Mouse (Mus musculus) activated CD4-positive, CD25-positive, alpha-beta regulatory T cell (primary cell): Measurements from ENCODE around the gene Stx1b. TPM values are rescaled to one million over a fixed set of nuclear protein-coding genes. Genes with fewer than 3 reads are reported as not detected.

ENCODE experiments used
- polyA plus RNA-seq, 2 experiments: library from polyadenylated mRNA; unstranded; fragments of 100-300 nt; shearing (Covaris generic); gene quantifications; one replicate each; pipeline ENCODE4 v1.2.1; 2017

Gene Stx1b
- not detected for polyA plus RNA-seq

GRCm38 (mm10) chr7:127824176-127824871, at the start of gene Stx1b, which contains the start of gene Stx4a:
Gene Stx1b (minus strand): TSS chr7:127824549.
Gene Stx4a (plus strand): TSS chr7:127824294.

DNA sequence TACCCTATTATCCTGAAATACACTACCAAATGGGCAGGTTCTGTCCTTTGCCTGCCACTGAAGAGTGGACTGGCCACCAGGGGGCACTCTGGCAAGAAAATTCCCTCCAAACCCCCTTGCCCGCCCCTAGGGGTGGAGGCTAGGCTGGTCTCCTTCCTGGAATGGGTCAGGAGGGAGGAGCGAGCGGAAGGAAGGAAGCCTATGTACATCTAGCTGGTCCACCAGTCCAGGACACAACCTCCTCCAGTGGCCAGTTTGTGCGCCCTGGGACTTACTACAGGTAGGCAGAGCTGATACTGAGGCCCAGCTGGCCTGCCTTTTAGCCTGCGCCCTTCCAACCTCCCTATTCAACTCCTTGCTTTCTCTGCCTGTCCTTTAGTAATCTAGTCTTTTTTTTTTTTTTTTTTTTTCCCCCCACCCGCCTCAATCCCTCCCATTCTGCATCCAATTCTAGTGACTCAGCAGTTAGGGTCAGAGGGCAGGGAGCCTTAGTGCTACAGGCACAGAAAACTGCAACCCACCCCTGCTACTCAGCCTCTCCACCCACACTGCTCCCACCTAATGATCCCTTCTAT, 23.8 kb downstream of the Stx1b start, which contains the start of gene Hsd3b7:
Gene Hsd3b7 (plus strand): TSS at position 170 of the 575 bp plus-strand sequence.

GRCm38 (mm10) chr7:127785308-127785707, 39.0 kb downstream of the Stx1b start, which contains the start of gene Gm49388:
Gene Gm49388 (plus strand): TSS chr7:127785608.

DNA sequence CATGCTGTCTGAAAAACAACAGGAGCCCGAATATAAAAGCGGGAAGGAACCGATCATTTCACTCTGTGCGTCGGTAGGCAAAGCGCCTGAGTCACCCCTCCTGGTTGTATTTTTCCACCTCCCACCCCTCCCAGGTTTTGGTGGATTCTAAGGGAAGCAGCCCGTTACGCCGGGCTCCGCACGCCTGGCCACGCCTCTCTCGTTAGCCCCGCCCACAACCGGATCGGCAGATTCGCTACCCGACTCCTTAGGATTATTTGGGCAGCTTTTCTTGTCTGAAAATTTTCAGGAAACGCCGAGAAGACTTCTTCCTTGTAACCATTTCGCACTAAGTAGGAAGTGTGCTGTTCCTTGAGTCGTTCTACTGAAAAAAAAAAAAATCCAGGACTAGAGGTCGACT, 47.9 kb downstream of the Stx1b start, which contains the start of gene Setd1a:
Gene Setd1a (plus strand): TSS at position 245 of the 400 bp plus-strand sequence.

DNA sequence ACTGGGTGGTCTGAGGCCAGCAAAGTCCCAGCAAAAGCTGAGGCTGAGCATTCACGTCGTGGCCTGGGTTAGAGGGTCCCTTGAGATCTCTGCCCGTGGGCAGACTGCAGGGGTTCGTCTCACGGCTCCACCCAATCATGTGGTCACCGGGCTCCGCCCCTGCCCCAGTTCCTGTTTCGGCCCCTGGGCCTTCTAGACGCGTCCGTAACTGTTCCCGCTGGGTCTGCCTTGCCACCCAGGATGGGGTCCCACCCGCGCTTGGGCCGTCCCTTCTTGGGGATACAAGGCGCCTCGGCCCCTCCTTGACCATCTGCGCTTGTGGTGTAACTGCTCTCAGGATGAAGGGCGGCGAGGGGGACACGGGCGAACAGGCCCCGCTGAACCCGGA, 54.7 kb downstream of the Stx1b start, which contains the start of gene Orai3:
Gene Orai3 (plus strand): TSS at position 165 of the 388 bp plus-strand sequence.

Other genes with a start within 250 kb of the Stx1b start
- gene Ccdc189, start 236.0 kb downstream of the Stx1b start, polyA plus RNA-seq = 1 to 10 TPM in 1 of 2 experiments, under 1 TPM in 1; 0.23 to 1.2 TPM
- 100 to 1,000 TPM in 1 of 2 experiments, 10 to 100 TPM in 1; 62.0 to 103 TPM for gene Rnf40, start 235.8 kb downstream of the Stx1b start, polyA plus RNA-seq
- under 1 TPM; 0.49 to 0.92 TPM for gene Zfp629, start 208.8 kb downstream of the Stx1b start, polyA plus RNA-seq
- 10 to 100 TPM; 71.9 to 74.6 TPM for gene Bcl7c, start 115.6 kb downstream of the Stx1b start, polyA plus RNA-seq
- gene Ctf1, start 111.8 kb downstream of the Stx1b start, polyA plus RNA-seq = not detected
- gene Ctf2, start 92.4 kb downstream of the Stx1b start, polyA plus RNA-seq = not detected
- 1 to 10 TPM in 1 of 2 experiments, under 1 TPM in 1; 0.74 to 1.4 TPM for gene Fbxl19, start 80.0 kb downstream of the Stx1b start, polyA plus RNA-seq
- 10 to 100 TPM; 22.3 to 32.9 TPM for gene Orai3, start 54.7 kb downstream of the Stx1b start, polyA plus RNA-seq
- gene Setd1a, start 47.9 kb downstream of the Stx1b start, polyA plus RNA-seq = 1 to 10 TPM; 4.1 to 4.4 TPM
- not detected for gene Gm49388, start 38.9 kb downstream of the Stx1b start, polyA plus RNA-seq
- gene Hsd3b7, start 23.9 kb downstream of the Stx1b start, polyA plus RNA-seq = 1 to 10 TPM; 1.5 to 6.4 TPM
- 100 to 1,000 TPM; 114 to 120 TPM for gene Stx4a, start 255 bp downstream of the Stx1b start, polyA plus RNA-seq
- gene Zfp646, start 51.7 kb upstream of the Stx1b start, polyA plus RNA-seq = 10 to 100 TPM; 18.2 to 41.6 TPM
- gene Zfp668, start 52.3 kb upstream of the Stx1b start, polyA plus RNA-seq = 10 to 100 TPM; 17.6 to 20.2 TPM
- under 1 TPM in 1 of 2 experiments, not detected in 1; 0.30 TPM for gene Prss53, start 66.4 kb upstream of the Stx1b start, polyA plus RNA-seq
- not detected for gene Gm21974, start 70.9 kb upstream of the Stx1b start, polyA plus RNA-seq
- 10 to 100 TPM; 19.6 to 26.5 TPM for gene Vkorc1, start 71.1 kb upstream of the Stx1b start, polyA plus RNA-seq
- gene Bckdk, start 79.5 kb upstream of the Stx1b start, polyA plus RNA-seq = 10 to 100 TPM; 58.4 to 67.7 TPM
- gene Kat8, start 88.0 kb upstream of the Stx1b start, polyA plus RNA-seq = 10 to 100 TPM; 38.6 to 42.8 TPM
- under 1 TPM in 1 of 2 experiments, not detected in 1; 0.23 TPM for gene Prss8, start 105.6 kb upstream of the Stx1b start, polyA plus RNA-seq
- gene Prss36, start 122.2 kb upstream of the Stx1b start, polyA plus RNA-seq = 1 to 10 TPM; 2.3 to 3.3 TPM
- 100 to 1,000 TPM; 116 to 146 TPM for gene Fus, start 142.9 kb upstream of the Stx1b start, polyA plus RNA-seq
- gene Pycard, start 169.3 kb upstream of the Stx1b start, polyA plus RNA-seq = 100 to 1,000 TPM; 420 to 581 TPM
- gene Trim72, start 179.4 kb upstream of the Stx1b start, polyA plus RNA-seq = under 1 TPM in 1 of 2 experiments, not detected in 1; 0.16 TPM
- gene Itgam, start 238.1 kb upstream of the Stx1b start, polyA plus RNA-seq = 1 to 10 TPM in 1 of 2 experiments, under 1 TPM in 1; 0.98 to 5.7 TPM
- under 1 TPM in 1 of 2 experiments, not detected in 1; 0.64 TPM for gene Gm49368, start 238.1 kb upstream of the Stx1b start, polyA plus RNA-seq